Mouse (Mus musculus) stomach, adult 2 months (tissue): Measurements from ENCODE around the gene Inpp1. TPM values are rescaled to one million over a fixed set of nuclear protein-coding genes. Genes with fewer than 3 reads are reported as not detected.

Experiments
- polyA plus RNA-seq: library from polyadenylated mRNA; depleted of rRNA; stranded (reverse); fragments of >200 nt; gene quantifications from 2 replicates; pipeline ENCODE4 v1.2.3, GENCODE M21; 2012; rRNA removed

The Inpp1 gene
- 1.2 and 1.7 TPM in 2 replicates for polyA plus RNA-seq

GRCm38 (mm10) chr1:52816910-52817812, at the start of gene Inpp1:
Gene Inpp1, minus strand, starts transcription at chr1:52817688.

GRCm38 (mm10) chr1:52844782-52845665, 27.5 kb upstream of the Inpp1 start, which contains the start of gene Hibch:
Gene Hibch, plus strand, starts transcription at chr1:52844929.

Other genes with a start within 250 kb of the Inpp1 start
- 1.5 and 1.9 TPM in 2 replicates for gene Nemp2, start 187.0 kb downstream of the Inpp1 start, polyA plus RNA-seq
- gene Mfsd6, start 90.2 kb downstream of the Inpp1 start, polyA plus RNA-seq = 10.6 and 10.8 TPM in 2 replicates
- gene Hibch, start 27.2 kb upstream of the Inpp1 start, polyA plus RNA-seq = 13.4 and 14.4 TPM in 2 replicates
- 0.40 and 0.41 TPM in 2 replicates for gene 1700019D03Rik, start 202.5 kb upstream of the Inpp1 start, polyA plus RNA-seq
- 0.03 TPM in 1 of 2 replicates, not detected in the other for gene Mstn, start 244.0 kb upstream of the Inpp1 start, polyA plus RNA-seq